Mouse (Mus musculus): ENCODE measurements at regions not wholly inside any gene's neighbourhood (a gene's known extent, or its start where the extent isn't known, plus 50 kb on each side); places are given as distances from the start of the nearest gene placed in this dataset.

DNA sequence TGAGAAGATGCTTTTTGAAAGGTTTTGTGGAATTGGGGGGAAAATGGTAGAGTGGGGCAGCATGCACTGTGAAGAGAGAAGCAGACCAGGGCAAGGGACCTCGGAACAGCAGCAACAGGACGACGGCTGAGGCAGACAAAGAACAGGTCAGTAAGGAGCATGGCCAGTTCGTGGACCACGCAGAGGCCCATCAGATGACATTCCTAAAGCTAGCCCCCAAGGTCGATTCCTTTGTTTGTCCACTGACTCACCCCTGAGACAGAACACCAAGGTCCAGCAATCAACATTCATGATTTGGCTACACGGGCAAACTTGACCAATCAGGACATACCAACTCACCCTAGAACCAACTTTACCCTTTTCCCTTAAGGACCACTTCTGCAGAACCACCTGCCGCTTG, 160.0 kb downstream of the Fam76b start:
- TF ChIP-seq CTCF (IDR thresholded peaks at IDR 0.05; ENCODE audit: borderline replicate concordance, control insufficient read depth, extremely low read depth, insufficient read depth, low read length, poor library complexity) (no peak), POLR2A (IDR thresholded peaks at IDR 0.05; ENCODE audit: control insufficient read depth, extremely low read depth, insufficient read depth, low read length, poor library complexity) (no peak)

Measured in thymus, adult 2 months (tissue).